Mouse (Mus musculus): ENCODE results near the gene Gm45234. TPM values are rescaled to one million over a fixed set of nuclear protein-coding genes. Genes with fewer than 3 reads are reported as not detected.

The Gm45234 gene
- total and polyA plus RNA-seq, 3 experiments = not detected

- Histone ChIP-seq H3K4me3 (ENCODE audit: low read depth, low read length) (peak overlapping the region; percentile 72; the same call in 1 of the 2 replicates), H3K27me3 (ENCODE audit: insufficient read depth, low read length) (no peaks in the 10 kb centered on the region), H3K9me3 (replicated peaks) (no peaks in the 10 kb centered on the region), H3K36me3 (replicated peaks) (peaks cover 22% of the 10 kb centered on the region), H3K4me1 (ENCODE audit: insufficient read depth, low read depth, low read length) (peaks cover 63% of the 10 kb centered on the region)
- DNase-seq (ENCODE audit: low spot score) = no peak
- TF ChIP-seq TAL1 (conservative IDR thresholded peaks at IDR 0.05; ENCODE audit: low read depth, low read length) = no peak
- no peak for TF ChIP-seq GATA2 (IDR thresholded peaks at IDR 0.05; ENCODE audit: borderline replicate concordance, low read depth, low read length)
- no peak for TF ChIP-seq POLR2AphosphoS5 (IDR thresholded peaks at IDR 0.05; ENCODE audit: insufficient replicate concordance, low read depth, low read length)
- TF ChIP-seq CTCF (IDR thresholded peaks at IDR 0.05; ENCODE audit: low read depth, low read length) = no peak
- no peak for TF ChIP-seq GATA1 (IDR thresholded peaks at IDR 0.05; ENCODE audit: borderline replicate concordance, low read length)
- ATAC-seq (ENCODE audit: extremely low read depth, insufficient number of reproducible peaks, low FRiP score, poor library complexity, severe bottlenecking) = no peak
Observed at GRCm38 (mm10) chr6:124739231-124739796, 16.5 kb downstream of the Gm45234 start.

- H3K4me1 ChIP-seq (ENCODE audit: insufficient read depth, low read depth, low read length) = peaks cover 66% of the 10 kb centered on the region
- peak within 1 kb of the TSS; percentile 61; the same call in 1 of the 2 replicates for H3K4me3 ChIP-seq (ENCODE audit: low read depth, low read length)
- H3K36me3 ChIP-seq (replicated peaks) = peaks cover 19% of the 10 kb centered on the region
- DNase-seq (ENCODE audit: low spot score) (no peak), ATAC-seq (ENCODE audit: extremely low read depth, insufficient number of reproducible peaks, low FRiP score, poor library complexity, severe bottlenecking) (0 out of 2 replicates have a peak, but pooled peaks have one; percentile 3)
- no peaks in the 10 kb centered on the region for H3K27me3 ChIP-seq (ENCODE audit: insufficient read depth, low read length)
- H3K9me3 ChIP-seq (replicated peaks) = no peaks in the 10 kb centered on the region
- no peak for TF ChIP-seq GATA1 (IDR thresholded peaks at IDR 0.05; ENCODE audit: borderline replicate concordance, low read length)
- no peak for TF ChIP-seq POLR2AphosphoS5 (IDR thresholded peaks at IDR 0.05; ENCODE audit: insufficient replicate concordance, low read depth, low read length)
- TF ChIP-seq GATA2 (IDR thresholded peaks at IDR 0.05; ENCODE audit: borderline replicate concordance, low read depth, low read length) = no peak
- no peak for TF ChIP-seq CTCF (IDR thresholded peaks at IDR 0.05; ENCODE audit: low read depth, low read length)
- no peak for TF ChIP-seq TAL1 (conservative IDR thresholded peaks at IDR 0.05; ENCODE audit: low read depth, low read length)
Observed at GRCm38 (mm10) chr6:124738511-124739023, 17.3 kb downstream of the Gm45234 start, which contains the start of gene Ptpn6. Ptpn6 (minus strand) TSS chr6:124738714.

- Histone ChIP-seq H3K27me3 (ENCODE audit: insufficient read depth, low read length) (no peaks in the 10 kb centered on the region), H3K36me3 (replicated peaks) (peaks cover 11% of the 10 kb centered on the region), H3K4me1 (ENCODE audit: insufficient read depth, low read depth, low read length) (peaks cover 70% of the 10 kb centered on the region), H3K4me3 (ENCODE audit: low read depth, low read length) (no peak overlapping the region), H3K9me3 (replicated peaks) (no peaks in the 10 kb centered on the region)
- no peak for TF ChIP-seq CTCF (IDR thresholded peaks at IDR 0.05; ENCODE audit: low read depth, low read length)
- TF ChIP-seq TAL1 (conservative IDR thresholded peaks at IDR 0.05; ENCODE audit: low read depth, low read length) = no peak
- TF ChIP-seq POLR2AphosphoS5 (IDR thresholded peaks at IDR 0.05; ENCODE audit: insufficient replicate concordance, low read depth, low read length) = no peak
- no peak for TF ChIP-seq GATA1 (IDR thresholded peaks at IDR 0.05; ENCODE audit: borderline replicate concordance, low read length)
- TF ChIP-seq GATA2 (IDR thresholded peaks at IDR 0.05; ENCODE audit: borderline replicate concordance, low read depth, low read length) = no peak
- DNase-seq (ENCODE audit: low spot score) (no peak), ATAC-seq (ENCODE audit: extremely low read depth, insufficient number of reproducible peaks, low FRiP score, poor library complexity, severe bottlenecking) (no peak)
Observed at GRCm38 (mm10) chr6:124737040-124737439, 18.8 kb downstream of the Gm45234 start.

- Histone ChIP-seq H3K9me3 (replicated peaks) (no peaks in the 10 kb centered on the region), H3K27me3 (ENCODE audit: insufficient read depth, low read length) (no peaks in the 10 kb centered on the region), H3K4me1 (ENCODE audit: insufficient read depth, low read depth, low read length) (peaks cover 74% of the 10 kb centered on the region), H3K36me3 (replicated peaks) (peaks cover 37% of the 10 kb centered on the region), H3K4me3 (ENCODE audit: low read depth, low read length) (no peak overlapping the region)
- no peak for ATAC-seq (ENCODE audit: extremely low read depth, insufficient number of reproducible peaks, low FRiP score, poor library complexity, severe bottlenecking)
- DNase-seq (ENCODE audit: low spot score) = no peak
- TF ChIP-seq POLR2AphosphoS5 (IDR thresholded peaks at IDR 0.05; ENCODE audit: insufficient replicate concordance, low read depth, low read length) (no peak), GATA1 (IDR thresholded peaks at IDR 0.05; ENCODE audit: borderline replicate concordance, low read length) (no peak), CTCF (IDR thresholded peaks at IDR 0.05; ENCODE audit: low read depth, low read length) (no peak), TAL1 (conservative IDR thresholded peaks at IDR 0.05; ENCODE audit: low read depth, low read length) (no peak), GATA2 (IDR thresholded peaks at IDR 0.05; ENCODE audit: borderline replicate concordance, low read depth, low read length) (no peak)
Observed at GRCm38 (mm10) chr6:124734417-124734816, 21.4 kb downstream of the Gm45234 start.

- peak; percentile 84 for DNase-seq (ENCODE audit: low spot score)
- H3K4me1 ChIP-seq (ENCODE audit: insufficient read depth, low read depth, low read length) = peaks cover 73% of the 10 kb centered on the region
- TF ChIP-seq GATA1 (IDR thresholded peaks at IDR 0.05; ENCODE audit: borderline replicate concordance, low read length) (no peak), GATA2 (IDR thresholded peaks at IDR 0.05; ENCODE audit: borderline replicate concordance, low read depth, low read length) (no peak), POLR2AphosphoS5 (IDR thresholded peaks at IDR 0.05; ENCODE audit: insufficient replicate concordance, low read depth, low read length) (no peak), CTCF (IDR thresholded peaks at IDR 0.05; ENCODE audit: low read depth, low read length) (no peak), TAL1 (conservative IDR thresholded peaks at IDR 0.05; ENCODE audit: low read depth, low read length) (no peak)
Observed at GRCm38 (mm10) chr6:124732476-124733370, 23.1 kb downstream of the Gm45234 start.

GRCm38 (mm10) chr6:124731038-124731437, 24.8 kb downstream of the Gm45234 start:
- no peak for ATAC-seq (ENCODE audit: extremely low read depth, insufficient number of reproducible peaks, low FRiP score, poor library complexity, severe bottlenecking)
- no peak overlapping the region for H3K4me3 ChIP-seq (ENCODE audit: low read depth, low read length)
- H3K9me3 ChIP-seq (replicated peaks) = no peaks in the 10 kb centered on the region
- H3K36me3 ChIP-seq (replicated peaks) = peaks cover 60% of the 10 kb centered on the region
- DNase-seq (ENCODE audit: low spot score) = no peak
- H3K27me3 ChIP-seq (ENCODE audit: insufficient read depth, low read length) = no peaks in the 10 kb centered on the region
- no peak for TF ChIP-seq GATA1 (IDR thresholded peaks at IDR 0.05; ENCODE audit: borderline replicate concordance, low read length)
- TF ChIP-seq TAL1 (conservative IDR thresholded peaks at IDR 0.05; ENCODE audit: low read depth, low read length) = no peak
- TF ChIP-seq GATA2 (IDR thresholded peaks at IDR 0.05; ENCODE audit: borderline replicate concordance, low read depth, low read length) = no peak
- TF ChIP-seq POLR2AphosphoS5 (IDR thresholded peaks at IDR 0.05; ENCODE audit: insufficient replicate concordance, low read depth, low read length) = no peak
- no peak for TF ChIP-seq CTCF (IDR thresholded peaks at IDR 0.05; ENCODE audit: low read depth, low read length)
- H3K4me1 ChIP-seq (ENCODE audit: insufficient read depth, low read depth, low read length) = peaks cover 78% of the 10 kb centered on the region

More at GRCm38 (mm10) chr6:124732476-124733370, 23.1 kb downstream of the Gm45234 start:
- no peaks in the 10 kb centered on the region for H3K9me3 ChIP-seq (replicated peaks)
- peak overlapping the region; percentile 75 for H3K4me3 ChIP-seq (ENCODE audit: low read depth, low read length)
- H3K36me3 ChIP-seq (replicated peaks) = peaks cover 45% of the 10 kb centered on the region
- no peaks in the 10 kb centered on the region for H3K27me3 ChIP-seq (ENCODE audit: insufficient read depth, low read length)
- peak; percentile 94 for ATAC-seq (ENCODE audit: extremely low read depth, insufficient number of reproducible peaks, low FRiP score, poor library complexity, severe bottlenecking)
